Mouse (Mus musculus): ENCODE results near the gene Mki67. TPM values are rescaled to one million over a fixed set of nuclear protein-coding genes. Genes with fewer than 3 reads are reported as not detected.
"Not testable (repeated sequence)": the region's sequence is repeated elsewhere in the genome, so short reads cannot be mapped to it uniquely, and the experiment has no call there.

Gene Mki67
- total RNA-seq, 1 experiment from 2014 or later = 2.9 TPM

- ATAC-seq (replicated peaks; ENCODE audit: insufficient number of reproducible peaks, low FRiP score, low TSS enrichment, poor library complexity, severe bottlenecking) = peak; percentile 28; the same call in 1 of the 2 replicates
Observed at GRCm38 (mm10) chr7:135689396-135689795, 26.8 kb downstream of the Mki67 start.

DNA sequence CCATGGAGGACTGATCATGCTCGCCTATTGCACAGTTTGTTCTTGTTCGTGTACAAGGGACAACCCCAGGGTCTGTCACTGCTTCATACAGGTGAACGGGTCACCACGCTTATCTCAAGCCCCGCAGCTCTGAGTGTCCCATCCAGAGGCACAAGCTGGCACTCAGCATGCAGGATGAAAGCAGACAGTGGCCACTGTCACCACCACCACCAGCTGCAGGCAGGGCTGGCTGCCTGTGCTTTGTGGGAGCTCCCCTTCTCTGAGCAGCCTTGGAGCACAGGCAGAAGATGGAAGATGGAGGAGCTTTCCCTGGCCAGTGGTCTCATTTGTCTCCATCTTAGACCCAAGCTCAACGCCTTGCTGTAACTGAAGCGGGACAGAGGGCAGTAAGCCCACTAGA lies 31.2 kb downstream of the Mki67 start:
- no peak for ATAC-seq (replicated peaks; ENCODE audit: insufficient number of reproducible peaks, low FRiP score, low TSS enrichment, poor library complexity, severe bottlenecking)

DNA sequence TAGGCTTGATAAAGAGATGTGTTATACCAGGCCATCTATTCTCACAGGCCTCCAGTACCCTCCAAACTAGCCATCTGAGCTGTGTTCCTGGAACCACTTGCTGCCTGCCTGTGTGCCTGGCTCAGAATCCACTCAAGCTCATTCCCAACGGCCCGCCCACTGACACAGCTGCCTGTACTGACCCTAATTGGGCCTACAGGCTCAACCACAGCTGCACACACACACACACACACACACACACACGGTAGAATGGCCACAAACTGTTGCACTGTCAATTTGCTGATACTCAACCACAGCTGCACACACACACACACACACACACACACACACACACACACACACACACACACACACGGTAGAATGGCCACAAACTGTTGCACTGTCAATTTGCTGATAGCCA lies 32.1 kb downstream of the Mki67 start:
- ATAC-seq (replicated peaks; ENCODE audit: insufficient number of reproducible peaks, low FRiP score, low TSS enrichment, poor library complexity, severe bottlenecking) = not testable (repeated sequence)

- no peak for ATAC-seq (replicated peaks; ENCODE audit: insufficient number of reproducible peaks, low FRiP score, low TSS enrichment, poor library complexity, severe bottlenecking)
Observed at GRCm38 (mm10) chr7:135680334-135680733, 35.8 kb downstream of the Mki67 start.

DNA sequence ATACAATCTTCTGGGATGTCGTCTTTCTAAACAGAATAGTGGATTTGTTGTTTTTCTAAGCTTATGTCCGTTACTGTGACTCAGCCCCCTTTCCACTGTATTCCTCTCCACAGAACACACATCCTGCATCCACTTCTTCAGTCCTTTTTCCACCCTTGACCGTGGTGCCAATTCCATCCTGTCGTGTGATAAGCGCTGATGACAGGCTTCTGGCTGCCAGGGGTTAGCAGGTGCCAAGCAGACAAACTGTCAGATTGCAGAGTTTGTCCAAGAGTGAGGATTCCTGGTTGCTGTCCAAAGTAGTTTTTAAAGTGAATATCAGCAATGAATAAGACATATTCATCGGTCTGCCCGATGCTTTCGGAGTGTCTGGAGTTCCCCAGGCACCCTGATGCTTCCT lies 39.4 kb downstream of the Mki67 start:
- no peak for ATAC-seq (replicated peaks; ENCODE audit: insufficient number of reproducible peaks, low FRiP score, low TSS enrichment, poor library complexity, severe bottlenecking)

DNA sequence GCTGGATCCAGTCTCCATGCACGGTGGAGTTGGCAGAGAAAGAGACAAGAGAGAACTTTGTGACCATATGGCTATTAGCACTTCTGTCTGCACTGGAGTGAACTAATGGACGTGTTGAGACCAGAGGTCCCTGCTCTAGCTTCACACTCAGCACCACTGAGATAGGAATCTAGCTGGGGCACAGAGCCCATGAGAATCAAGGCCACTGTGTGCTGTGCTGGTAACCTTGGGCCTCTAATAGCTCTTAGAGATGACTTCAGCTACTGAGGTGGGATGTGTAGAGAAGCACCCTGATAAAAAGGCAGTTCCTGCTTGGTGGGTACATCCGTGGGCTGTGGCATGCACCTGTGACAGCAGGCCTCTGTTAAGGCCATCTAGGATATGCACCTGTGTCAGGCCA lies 42.6 kb downstream of the Mki67 start:
- ATAC-seq (replicated peaks; ENCODE audit: insufficient number of reproducible peaks, low FRiP score, low TSS enrichment, poor library complexity, severe bottlenecking) = no peak

DNA sequence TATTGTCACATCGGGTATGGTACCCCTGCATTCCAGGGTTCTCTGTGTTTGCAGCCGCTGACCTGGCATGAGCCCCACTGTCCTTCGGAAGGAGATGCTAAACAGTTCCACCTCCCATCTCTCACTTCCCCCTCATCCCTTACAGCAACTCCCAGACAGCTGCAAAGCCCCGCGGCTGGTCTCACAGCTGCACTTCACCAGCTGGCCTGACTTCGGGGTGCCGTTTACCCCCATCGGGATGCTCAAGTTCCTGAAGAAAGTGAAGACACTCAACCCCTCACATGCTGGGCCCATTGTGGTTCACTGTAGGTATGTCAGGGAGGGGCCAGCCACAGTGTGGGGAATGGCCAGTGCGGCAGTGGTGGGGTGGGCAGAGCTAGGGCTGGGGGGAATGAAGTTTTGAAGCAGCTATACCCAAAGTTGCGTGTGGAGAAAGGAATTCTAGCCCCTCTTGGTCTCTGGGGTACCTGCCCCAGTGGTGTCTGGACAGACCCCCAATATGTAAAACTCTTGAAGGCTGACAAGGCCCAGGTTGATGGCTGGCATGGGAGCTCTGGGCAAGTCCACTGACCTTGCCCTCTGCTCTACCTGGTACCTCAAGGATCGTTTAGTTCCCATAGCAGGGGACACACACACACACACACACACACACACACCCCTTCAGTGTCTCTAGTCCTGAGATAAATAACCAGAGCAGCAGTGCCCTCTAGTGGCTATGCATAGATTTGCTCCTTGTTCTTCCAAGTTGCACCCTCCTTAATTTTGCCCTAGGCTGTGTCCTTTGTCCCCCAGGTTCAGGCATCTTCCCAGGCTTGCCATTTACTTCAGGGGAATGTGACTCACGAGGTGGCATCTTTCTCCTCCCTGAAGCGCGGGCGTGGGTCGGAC lies 47.1 kb downstream of the Mki67 start:
- ATAC-seq (replicated peaks; ENCODE audit: insufficient number of reproducible peaks, low FRiP score, low TSS enrichment, poor library complexity, severe bottlenecking) = peak; percentile 32; the same call in 1 of the 2 replicates

GRCm38 (mm10) chr7:135666314-135666713 lies 49.8 kb downstream of the Mki67 start:
- no peak for ATAC-seq (replicated peaks; ENCODE audit: insufficient number of reproducible peaks, low FRiP score, low TSS enrichment, poor library complexity, severe bottlenecking)

GRCm38 (mm10) chr7:135664211-135664610 lies 52.0 kb downstream of the Mki67 start:
- no peak for ATAC-seq (replicated peaks; ENCODE audit: insufficient number of reproducible peaks, low FRiP score, low TSS enrichment, poor library complexity, severe bottlenecking)

DNA sequence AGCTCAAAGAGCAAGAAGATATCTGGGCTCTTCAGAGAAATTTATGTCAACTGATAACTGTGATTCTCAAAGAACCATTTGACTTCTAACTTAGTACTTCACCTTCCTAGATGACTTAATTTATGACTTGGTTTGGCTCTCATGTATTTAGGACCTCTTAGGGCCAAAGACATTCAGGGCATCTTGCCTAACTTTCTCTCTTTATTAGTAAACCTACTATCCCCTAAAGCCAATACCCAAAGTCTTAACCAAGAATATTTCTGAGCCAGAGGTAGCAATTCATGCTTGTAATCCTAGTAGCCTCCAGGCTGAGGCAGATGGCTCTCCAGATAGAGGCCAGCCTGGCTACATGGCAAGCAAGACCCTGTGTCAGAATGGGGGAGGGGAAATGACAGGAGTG lies 55.8 kb downstream of the Mki67 start:
- no peak for ATAC-seq (replicated peaks; ENCODE audit: insufficient number of reproducible peaks, low FRiP score, low TSS enrichment, poor library complexity, severe bottlenecking)

GRCm38 (mm10) chr7:135659314-135659935 lies 56.7 kb downstream of the Mki67 start:
- peak; percentile 20; the same call in 1 of the 2 replicates for ATAC-seq (replicated peaks; ENCODE audit: insufficient number of reproducible peaks, low FRiP score, low TSS enrichment, poor library complexity, severe bottlenecking)

DNA sequence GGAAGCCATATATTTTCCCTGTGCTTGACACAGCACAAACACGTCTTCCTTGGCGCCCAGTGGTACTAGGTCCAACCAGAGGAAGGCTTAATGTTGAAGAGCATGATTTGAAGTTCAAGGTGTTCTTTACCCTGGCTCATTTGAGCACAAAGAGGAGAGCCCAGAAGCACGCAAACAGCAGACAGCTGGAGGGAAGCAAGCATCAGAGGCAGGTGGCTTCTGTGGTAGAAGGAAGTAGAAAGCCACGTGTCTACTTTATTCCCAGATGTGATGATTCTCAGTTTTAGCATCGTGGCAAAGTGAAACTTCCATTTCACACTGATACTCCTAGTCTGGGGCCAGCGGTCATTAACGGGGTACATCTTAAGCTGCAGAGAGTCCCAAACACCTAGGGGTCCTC lies 58.0 kb downstream of the Mki67 start:
- no peak for ATAC-seq (replicated peaks; ENCODE audit: insufficient number of reproducible peaks, low FRiP score, low TSS enrichment, poor library complexity, severe bottlenecking)

GRCm38 (mm10) chr7:135655113-135655512 lies 61.0 kb downstream of the Mki67 start:
- ATAC-seq (replicated peaks; ENCODE audit: insufficient number of reproducible peaks, low FRiP score, low TSS enrichment, poor library complexity, severe bottlenecking) = peak; percentile 51

- ATAC-seq (replicated peaks; ENCODE audit: insufficient number of reproducible peaks, low FRiP score, low TSS enrichment, poor library complexity, severe bottlenecking) = no peak
Observed at GRCm38 (mm10) chr7:135654288-135654687, 61.9 kb downstream of the Mki67 start.

GRCm38 (mm10) chr7:135653601-135654000 lies 62.6 kb downstream of the Mki67 start:
- ATAC-seq (replicated peaks; ENCODE audit: insufficient number of reproducible peaks, low FRiP score, low TSS enrichment, poor library complexity, severe bottlenecking) = no peak

- no peak for ATAC-seq (replicated peaks; ENCODE audit: insufficient number of reproducible peaks, low FRiP score, low TSS enrichment, poor library complexity, severe bottlenecking)
Observed at GRCm38 (mm10) chr7:135652781-135653180, 63.4 kb downstream of the Mki67 start.

DNA sequence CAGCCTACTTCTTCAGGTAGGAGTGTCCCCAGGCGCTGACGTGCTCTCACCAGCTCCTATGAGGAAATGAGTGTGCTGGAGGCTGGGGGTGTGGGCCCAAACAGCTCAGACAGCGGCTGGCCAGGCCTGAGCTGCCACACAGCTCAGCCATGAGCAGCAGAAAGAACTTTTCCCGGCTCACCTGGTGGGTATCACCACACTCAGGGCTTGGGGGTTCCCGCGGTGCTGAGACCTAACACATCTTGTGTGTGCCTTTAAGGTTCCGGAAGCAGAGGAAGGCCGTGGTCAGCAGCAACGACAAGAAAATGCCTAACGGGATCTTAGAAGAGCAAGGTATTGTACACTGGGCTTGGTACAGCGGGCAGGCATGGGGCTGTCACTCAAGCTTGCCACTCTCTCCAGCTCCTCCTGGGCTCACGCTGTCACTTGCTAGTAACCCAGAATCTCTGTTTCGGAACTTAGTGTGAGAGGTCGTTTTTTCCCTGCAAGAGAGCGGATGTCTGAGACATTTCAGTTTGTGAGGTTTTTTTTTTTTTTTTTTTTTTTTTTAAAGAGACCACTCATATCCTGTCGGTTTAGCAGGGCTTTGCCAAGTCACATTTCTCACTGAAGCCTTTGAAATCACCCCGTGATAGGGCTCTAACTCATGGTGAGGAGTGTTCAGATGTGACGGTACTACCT lies 64.2 kb downstream of the Mki67 start:
- peak; percentile 18 for ATAC-seq (replicated peaks; ENCODE audit: insufficient number of reproducible peaks, low FRiP score, low TSS enrichment, poor library complexity, severe bottlenecking)

DNA sequence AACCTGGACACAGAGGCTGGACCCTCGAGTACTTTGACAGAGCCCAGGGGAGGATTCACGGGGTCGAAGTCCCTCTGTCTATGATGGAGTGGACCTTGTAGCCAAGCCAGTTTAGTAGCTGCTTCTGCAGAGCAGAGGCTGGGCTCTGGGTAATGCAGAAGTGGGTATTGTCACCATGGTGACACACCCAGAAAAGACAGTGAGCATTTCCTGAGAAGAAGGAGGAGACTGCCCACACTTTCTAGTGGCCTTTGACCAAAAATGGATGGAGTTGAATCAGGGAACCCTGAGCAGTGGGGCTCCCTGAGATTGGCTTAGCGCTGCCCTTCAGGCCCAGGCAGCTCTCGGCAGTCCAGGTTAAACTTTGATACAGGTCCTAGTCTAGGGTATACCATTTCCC lies 66.1 kb downstream of the Mki67 start:
- peak; percentile 54 for ATAC-seq (replicated peaks; ENCODE audit: insufficient number of reproducible peaks, low FRiP score, low TSS enrichment, poor library complexity, severe bottlenecking)

DNA sequence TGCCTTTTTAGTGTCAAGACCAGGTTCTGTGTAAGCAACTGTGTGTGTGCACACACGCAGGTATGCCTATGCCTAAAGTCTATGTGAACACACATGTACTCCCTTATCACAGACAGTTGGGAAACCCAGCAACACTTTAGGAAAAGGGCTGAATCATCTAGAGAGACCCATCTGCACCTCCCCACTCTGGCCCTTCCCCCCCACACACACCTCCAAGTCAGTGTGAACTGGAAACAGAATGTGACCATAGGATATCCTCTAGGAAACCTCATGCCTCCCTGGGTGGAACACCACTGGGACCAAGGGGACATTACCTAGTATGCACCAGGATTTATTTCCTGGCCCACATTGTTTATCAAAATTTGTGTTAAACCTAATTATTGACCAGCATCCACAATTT lies 66.9 kb downstream of the Mki67 start:
- ATAC-seq (replicated peaks; ENCODE audit: insufficient number of reproducible peaks, low FRiP score, low TSS enrichment, poor library complexity, severe bottlenecking) = no peak

DNA sequence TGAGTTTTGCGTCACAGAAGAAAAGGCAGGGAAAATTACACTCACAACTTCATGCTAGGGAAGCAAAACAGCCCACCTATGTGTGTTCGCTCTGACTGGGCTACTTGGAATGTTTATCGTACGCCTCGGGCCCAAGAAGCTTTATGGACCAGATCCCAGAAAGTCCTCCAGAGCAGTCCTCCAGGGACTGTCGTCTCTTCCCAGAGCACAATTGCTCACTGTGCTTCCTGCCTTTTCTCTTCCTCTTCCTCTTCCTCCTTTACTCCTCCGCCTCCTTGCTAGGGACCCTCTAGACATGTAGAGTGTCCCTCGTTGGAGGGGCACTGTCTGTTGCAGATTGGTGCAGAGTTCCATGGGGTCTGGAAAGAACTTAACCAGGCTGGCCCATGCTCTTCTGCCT lies 67.3 kb downstream of the Mki67 start:
- ATAC-seq (replicated peaks; ENCODE audit: insufficient number of reproducible peaks, low FRiP score, low TSS enrichment, poor library complexity, severe bottlenecking) = no peak

Measured in monocyte, adult 5-6 weeks (primary cell).